Mouse (Mus musculus) kidney, embryonic 15.5 days (tissue): ENCODE data around the gene Snip1. TPM values are rescaled to one million over a fixed set of nuclear protein-coding genes. Genes with fewer than 3 reads are reported as not detected.
A peak's percentile ranks its signal among the peaks of the same experiment; 100 is the strongest.

Source experiments
- ATAC-seq: fragments of 200-750 bp; cut with Nextera tagmentation; replicated peaks from 2 replicates; pipeline ENCODE4 v1.8.0; 2017; ENCODE audit warnings: moderate TSS enrichment; ENCODE audit not compliant: low FRiP score
- H3K27ac ChIP-seq: fragments of 300-500 bp; sonication (generic); 2 replicates; pipeline ENCODE4 v1.5.1; 2015; ENCODE audit warnings: mild to moderate bottlenecking, inconsistent platforms
- H3K27me3 ChIP-seq: fragments of 300-500 bp; sonication (generic); 2 replicates; pipeline ENCODE4 v1.6.1; 2015; ENCODE audit warnings: inconsistent platforms
- H3K36me3 ChIP-seq: fragments of 300-500 bp; sonication (generic); 2 replicates; pipeline ENCODE4 v1.6.1; 2015; ENCODE audit warnings: inconsistent platforms
- H3K4me1 ChIP-seq: fragments of 300-500 bp; sonication (generic); 2 replicates; pipeline ENCODE4 v1.6.1; 2015; ENCODE audit warnings: inconsistent platforms
- H3K4me2 ChIP-seq: fragments of 300-500 bp; sonication (generic); 2 replicates; pipeline ENCODE4 v1.6.1; 2015; ENCODE audit warnings: moderate library complexity, mild to moderate bottlenecking, inconsistent platforms
- H3K4me3 ChIP-seq: fragments of 300-500 bp; sonication (generic); replicated peaks from 2 replicates; pipeline ENCODE4 v1.5.1; 2015; ENCODE audit warnings: mild to moderate bottlenecking, inconsistent platforms
- H3K9ac ChIP-seq: fragments of 300-500 bp; sonication (generic); 2 replicates; pipeline ENCODE4 v1.6.1; 2015; ENCODE audit warnings: mild to moderate bottlenecking, inconsistent platforms
- H3K9me3 ChIP-seq: fragments of 300-500 bp; sonication (generic); replicated peaks from 2 replicates; pipeline ENCODE4 v1.6.1; 2016; ENCODE audit warnings: inconsistent platforms
- WGBS: fragments of 180-500 bp; shearing (Covaris S2); methylation state at CpG from one replicate; pipeline ENCODE4 v1.1.7; 2015; ENCODE audit warnings: mixed read lengths; 5-methylcytosine and 5-hydroxymethylcytosine counted together
- polyA plus RNA-seq: library from polyadenylated mRNA; unstranded; fragments of >200 nt; fragmentation: Nextera tagmentation; extraction: Ambion mirVana; gene quantifications from 2 replicates; pipeline ENCODE4 v1.2.1, GENCODE M21; 2015

Gene Snip1
- polyA plus RNA-seq, 1 experiment from 2014 or later, result 29.0 TPM

- peaks cover 4% of the 10 kb centered on the region; the same call in 1 of the 2 replicates for H3K27me3 ChIP-seq
- ATAC-seq, result no peak
- 73% methylated on average over 8 of the region's 8 CpGs for WGBS
Measured at GRCm38 (mm10) chr4:125063829-125064228, 2.6 kb upstream of the Snip1 start.

GRCm38 (mm10) chr4:125065517-125066307, 760 bp upstream of the Snip1 start, which contains the start of gene Dnali1:
Dnali1 (minus strand) TSS chr4:125065703.
- Histone ChIP-seq H3K9me3 (no peaks in the 10 kb centered on the region), H3K27ac (peak within 1 kb of the TSS; percentile 79; the same call in 1 of the 2 replicates), H3K4me3 (peak within 1 kb of the TSS; percentile 94), H3K27me3 (peaks cover 4% of the 10 kb centered on the region; the same call in 1 of the 2 replicates), H3K4me1 (peaks cover 23% of the 10 kb centered on the region), H3K4me2 (peak within 1 kb of the TSS; percentile 80), H3K36me3 (peaks cover 25% of the 10 kb centered on the region), H3K9ac (peak within 1 kb of the TSS; percentile 81)
- 4% methylated on average over 26 of the region's 26 CpGs for WGBS
- ATAC-seq, result peak; percentile 30

More at GRCm38 (mm10) chr4:125063829-125064228, 2.6 kb upstream of the Snip1 start:
- Histone ChIP-seq H3K36me3 (peaks cover 6% of the 10 kb centered on the region), H3K4me3 (no peak overlapping the region), H3K4me2 (no peak overlapping the region), H3K9ac (no peak overlapping the region), H3K9me3 (no peaks in the 10 kb centered on the region), H3K4me1 (peaks cover 25% of the 10 kb centered on the region), H3K27ac (no peak overlapping the region)

DNA sequence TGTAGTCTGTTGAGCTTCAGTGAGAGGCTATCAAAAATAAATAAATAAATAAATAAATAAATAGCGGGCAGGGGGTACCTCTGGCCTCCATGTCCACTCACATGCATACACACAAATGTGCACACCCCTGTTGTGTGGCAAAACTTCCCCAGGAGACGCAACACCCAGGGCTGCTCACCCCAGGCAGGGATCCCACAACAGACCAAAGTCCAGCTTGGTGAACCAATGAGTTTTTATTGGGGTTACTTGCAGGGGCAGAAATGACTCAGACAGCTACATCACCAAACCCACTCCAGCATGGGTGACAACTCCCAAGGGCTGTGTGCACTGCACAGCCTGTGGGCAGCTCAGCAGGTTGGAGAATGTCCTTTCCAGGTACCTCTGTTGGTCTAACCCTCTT, 11.2 kb downstream of the Snip1 start:
- Histone ChIP-seq H3K4me1 (no peaks in the 10 kb centered on the region), H3K4me3 (no peak overlapping the region), H3K9me3 (no peaks in the 10 kb centered on the region), H3K27ac (no peak overlapping the region), H3K36me3 (peaks cover 45% of the 10 kb centered on the region), H3K27me3 (no peaks in the 10 kb centered on the region), H3K9ac (no peak overlapping the region), H3K4me2 (no peak overlapping the region)
- ATAC-seq, result no peak
- WGBS, result 85% methylated on average over 2 of the region's 2 CpGs

DNA sequence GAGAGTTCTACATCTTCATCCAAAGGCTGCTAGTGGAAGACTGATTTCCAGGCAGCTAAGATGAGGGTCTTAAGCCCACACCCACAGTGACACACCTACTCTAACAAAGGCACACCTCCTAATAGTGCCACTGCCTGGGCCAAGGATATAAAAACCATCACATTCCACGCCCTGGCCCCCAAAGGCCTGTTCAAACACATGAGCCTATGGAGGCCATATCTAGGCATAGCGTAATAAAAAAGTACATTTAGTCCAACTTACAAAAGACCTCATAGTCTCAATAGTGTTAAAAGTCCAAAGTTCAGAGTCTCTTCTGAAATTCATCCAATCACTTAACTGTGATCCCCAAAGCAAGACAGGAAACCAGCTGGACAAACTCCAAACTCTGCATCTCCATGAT, 12.2 kb downstream of the Snip1 start:
- Histone ChIP-seq H3K4me1 (peaks cover 3% of the 10 kb centered on the region; the same call in 1 of the 2 replicates), H3K4me3 (no peak overlapping the region), H3K9me3 (no peaks in the 10 kb centered on the region), H3K27me3 (no peaks in the 10 kb centered on the region), H3K36me3 (peaks cover 35% of the 10 kb centered on the region), H3K9ac (no peak overlapping the region), H3K4me2 (no peak overlapping the region), H3K27ac (no peak overlapping the region)
- no peak for ATAC-seq
- whole genome bisulfite sequencing, result 90% methylated on average over 2 of the region's 2 CpGs

- Histone ChIP-seq H3K27ac (peak within 1 kb of the TSS; percentile 99), H3K9ac (peak within 1 kb of the TSS; percentile 92), H3K9me3 (no peaks in the 10 kb centered on the region), H3K4me2 (peak within 1 kb of the TSS; percentile 83), H3K27me3 (no peaks in the 10 kb centered on the region), H3K4me3 (peak within 1 kb of the TSS; percentile 92), H3K4me1 (peaks cover 22% of the 10 kb centered on the region), H3K36me3 (peaks cover 33% of the 10 kb centered on the region)
- 2% methylated on average over 60 of the region's 63 CpGs for WGBS
- ATAC-seq, result peak; percentile 92
Measured at GRCm38 (mm10) chr4:125084403-125085345, 18.2 kb downstream of the Snip1 start, which contains the start of gene Meaf6. Meaf6 (plus strand) TSS chr4:125085134.

- ATAC-seq, result peak; percentile 96
- peak overlapping the region; percentile 83 for H3K4me2 ChIP-seq
- no peaks in the 10 kb centered on the region for H3K27me3 ChIP-seq
- peaks cover 22% of the 10 kb centered on the region for H3K4me1 ChIP-seq
- peak overlapping the region; percentile 92 for H3K4me3 ChIP-seq
- H3K36me3 ChIP-seq, result peaks cover 41% of the 10 kb centered on the region
- WGBS, result under 1% methylated on average over 45 of the region's 45 CpGs
- H3K27ac ChIP-seq, result peak overlapping the region; percentile 99
- H3K9me3 ChIP-seq, result no peaks in the 10 kb centered on the region
- H3K9ac ChIP-seq, result peak overlapping the region; percentile 92
Measured at GRCm38 (mm10) chr4:125085346-125085841, 18.9 kb downstream of the Snip1 start.

- ATAC-seq, result no peak
- no peak overlapping the region for H3K27ac ChIP-seq
- WGBS, result 88% methylated on average over 5 of the region's 5 CpGs
- H3K4me3 ChIP-seq, result no peak overlapping the region
- peaks cover 61% of the 10 kb centered on the region for H3K36me3 ChIP-seq
- no peaks in the 10 kb centered on the region for H3K9me3 ChIP-seq
- H3K4me1 ChIP-seq, result no peaks in the 10 kb centered on the region
- no peak overlapping the region for H3K4me2 ChIP-seq
- H3K9ac ChIP-seq, result no peak overlapping the region
- H3K27me3 ChIP-seq, result no peaks in the 10 kb centered on the region
Measured at GRCm38 (mm10) chr4:125093031-125093430, 26.6 kb downstream of the Snip1 start.

- no peaks in the 10 kb centered on the region for H3K9me3 ChIP-seq
- H3K9ac ChIP-seq, result no peak overlapping the region
- no peaks in the 10 kb centered on the region for H3K4me1 ChIP-seq
- H3K27ac ChIP-seq, result no peak overlapping the region
- H3K27me3 ChIP-seq, result no peaks in the 10 kb centered on the region
- no peak for ATAC-seq
- H3K36me3 ChIP-seq, result peaks cover 30% of the 10 kb centered on the region
- no peak overlapping the region for H3K4me2 ChIP-seq
- H3K4me3 ChIP-seq, result no peak overlapping the region
- 91% methylated on average over 5 of the region's 5 CpGs for WGBS
Measured at GRCm38 (mm10) chr4:125096066-125096465, 29.6 kb downstream of the Snip1 start.

- no peak overlapping the region for H3K27ac ChIP-seq
- H3K9me3 ChIP-seq, result no peaks in the 10 kb centered on the region
- H3K4me1 ChIP-seq, result no peaks in the 10 kb centered on the region
- peaks cover 23% of the 10 kb centered on the region for H3K36me3 ChIP-seq
- H3K27me3 ChIP-seq, result no peaks in the 10 kb centered on the region
- no peak overlapping the region for H3K9ac ChIP-seq
- ATAC-seq, result no peak
- H3K4me3 ChIP-seq, result no peak overlapping the region
- 40% methylated on average over 4 of the region's 4 CpGs for WGBS
- H3K4me2 ChIP-seq, result no peak overlapping the region
Measured at GRCm38 (mm10) chr4:125097412-125097811, 30.9 kb downstream of the Snip1 start.

GRCm38 (mm10) chr4:125099458-125099857, 33.0 kb downstream of the Snip1 start:
- Histone ChIP-seq H3K9me3 (no peaks in the 10 kb centered on the region), H3K36me3 (peaks cover 24% of the 10 kb centered on the region), H3K9ac (no peak overlapping the region), H3K27me3 (no peaks in the 10 kb centered on the region), H3K27ac (no peak overlapping the region), H3K4me3 (no peak overlapping the region), H3K4me2 (no peak overlapping the region), H3K4me1 (no peaks in the 10 kb centered on the region)
- WGBS, result 8% methylated on average over 8 of the region's 8 CpGs
- peak; percentile 49; the same call in 1 of the 2 replicates for ATAC-seq

DNA sequence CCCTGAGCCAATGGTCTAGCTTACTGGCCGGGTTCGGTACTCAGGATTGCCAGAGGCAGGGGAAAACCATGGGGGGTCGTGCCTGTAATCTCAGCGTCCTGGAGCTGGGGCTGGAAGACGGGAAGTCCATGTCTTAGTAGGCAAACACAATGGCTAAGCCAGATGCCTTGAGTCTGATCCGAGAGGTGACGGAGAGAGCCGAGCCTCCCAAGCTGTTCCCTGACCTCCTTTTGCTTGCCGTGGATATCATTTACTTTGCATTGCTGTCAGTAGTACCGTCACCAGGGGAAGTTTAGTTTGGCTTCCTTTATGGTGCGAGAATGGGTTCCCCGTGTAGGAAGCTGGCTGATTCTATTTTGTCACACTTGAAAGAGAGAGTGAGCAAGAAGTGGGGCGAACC, 34.9 kb downstream of the Snip1 start:
- no peak overlapping the region for H3K9ac ChIP-seq
- H3K27ac ChIP-seq, result no peak overlapping the region
- no peak overlapping the region for H3K4me2 ChIP-seq
- peaks cover 37% of the 10 kb centered on the region for H3K36me3 ChIP-seq
- WGBS, result 80% methylated on average over 13 of the region's 13 CpGs
- no peaks in the 10 kb centered on the region for H3K9me3 ChIP-seq
- no peak for ATAC-seq
- no peak overlapping the region for H3K4me3 ChIP-seq
- H3K27me3 ChIP-seq, result no peaks in the 10 kb centered on the region
- no peaks in the 10 kb centered on the region for H3K4me1 ChIP-seq
